Mouse (Mus musculus) G1E (cell line): ENCODE data around the gene Cd109. TPM values are rescaled to one million over a fixed set of nuclear protein-coding genes. Genes with fewer than 3 reads are reported as not detected.

Experiments used
- ATAC-seq: 2 replicates; pipeline ENCODE4 v1.8.0; 2016; ENCODE audit warnings: mild to moderate bottlenecking; ENCODE audit not compliant: insufficient number of reproducible peaks, poor library complexity, low FRiP score, severe bottlenecking; ENCODE audit errors: extremely low read depth
- DNase-seq: peaks from one replicate; pipeline ENCODE4 v3.0.0; 2012; ENCODE audit warnings: low spot score
- H3K27me3 ChIP-seq: 2 replicates; pipeline ENCODE4 v1.6.1; 2012; ENCODE audit warnings: mild to moderate bottlenecking, low read length, inconsistent platforms; ENCODE audit not compliant: insufficient read depth
- H3K36me3 ChIP-seq: replicated peaks from 2 replicates; pipeline ENCODE3; 2012; ENCODE audit warnings: mild to moderate bottlenecking, inconsistent platforms
- H3K4me1 ChIP-seq: 2 replicates; pipeline ENCODE4 v1.6.1; 2012; ENCODE audit warnings: low read depth, low read length, inconsistent platforms, mixed read lengths; ENCODE audit not compliant: insufficient read depth
- H3K4me3 ChIP-seq: 2 replicates; pipeline ENCODE4 v1.5.1; 2012; ENCODE audit warnings: low read depth, mild to moderate bottlenecking, inconsistent platforms, low read length, moderate library complexity, mixed read lengths
- H3K9me3 ChIP-seq: replicated peaks from 2 replicates; pipeline ENCODE4 v1.6.1; 2012; ENCODE audit warnings: inconsistent platforms
- CTCF ChIP-seq: IDR thresholded peaks from 2 replicates; pipeline ENCODE4 v1.5.1; 2012; ENCODE audit warnings: low read depth, low read length, inconsistent platforms, mixed read lengths
- GATA1 ChIP-seq: IDR thresholded peaks from 2 replicates; pipeline ENCODE4 v1.6.1; 2012; ENCODE audit warnings: borderline replicate concordance, low read length, inconsistent platforms, mixed read lengths
- GATA2 ChIP-seq: IDR thresholded peaks from 2 replicates; pipeline ENCODE4 v1.6.1; 2012; ENCODE audit warnings: low read depth, low read length, inconsistent platforms, borderline replicate concordance
- POLR2AphosphoS5 ChIP-seq: IDR thresholded peaks from 2 replicates; pipeline ENCODE4 v1.6.1; 2012; ENCODE audit warnings: low read depth, low read length, inconsistent platforms; ENCODE audit not compliant: insufficient replicate concordance
- TAL1 ChIP-seq: conservative IDR thresholded peaks from 2 replicates; pipeline ENCODE4 v1.6.1; 2012; ENCODE audit warnings: low read depth, low read length, inconsistent platforms, mixed read lengths
- polyA plus RNA-seq: library from polyadenylated mRNA; stranded (reverse); fragments of >175 nt; gene quantifications from 2 replicates; pipeline ENCODE4 v1.2.3, GENCODE M21; 2012
- total RNA-seq, 2 experiments: library from RNA; stranded (forward) in 1 of 2; stranded (reverse) in 1 of 2; fragments of 200-1000 nt in 1 of 2; fragments of >200 nt in 1 of 2; fragmentation: Nextera tagmentation in 1 of 2; gene quantifications; 2 replicates each; pipeline ENCODE4 v1.2.3; 2014 to 2017

The Cd109 gene
- total and polyA plus RNA-seq, 3 experiments: 0.61 to 29.0 (median 11.4) TPM

DNA sequence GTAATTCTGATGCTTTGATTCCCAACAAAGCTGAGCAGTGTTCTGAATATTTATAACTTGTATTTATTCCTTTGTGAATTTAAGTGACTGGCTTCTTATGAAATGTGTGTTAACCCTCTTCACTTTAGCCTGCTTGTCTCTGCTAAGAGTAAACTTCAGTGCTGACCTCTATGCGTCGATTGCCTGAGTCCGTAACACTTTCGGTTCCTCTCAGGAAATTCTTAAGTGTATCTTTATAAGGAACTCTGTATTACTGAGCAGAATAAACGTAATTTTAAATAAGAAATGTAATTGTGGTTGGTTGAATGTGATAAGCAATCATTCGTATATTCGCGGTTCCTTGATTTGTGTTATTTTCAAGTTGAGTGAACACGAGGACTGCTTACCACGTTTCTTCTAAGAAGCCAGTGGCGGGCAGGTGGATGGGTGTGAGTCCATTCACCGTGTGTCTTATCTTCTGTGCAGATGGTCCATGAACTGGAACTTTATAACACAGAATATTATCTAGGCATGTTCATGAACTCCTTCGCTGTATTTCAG is 56.2 kb downstream of the Cd109 start:
- Histone ChIP-seq H3K9me3 (no peaks in the 10 kb centered on the region), H3K27me3 (no peaks in the 10 kb centered on the region), H3K4me1 (no peaks in the 10 kb centered on the region), H3K4me3 (no peak overlapping the region), H3K36me3 (peaks cover 42% of the 10 kb centered on the region)
- TF ChIP-seq POLR2AphosphoS5: no peak
- no peak for TF ChIP-seq TAL1
- TF ChIP-seq CTCF: no peak
- TF ChIP-seq GATA2: no peak
- no peak for TF ChIP-seq GATA1
- ATAC-seq (no peak), DNase-seq (no peak)

DNA sequence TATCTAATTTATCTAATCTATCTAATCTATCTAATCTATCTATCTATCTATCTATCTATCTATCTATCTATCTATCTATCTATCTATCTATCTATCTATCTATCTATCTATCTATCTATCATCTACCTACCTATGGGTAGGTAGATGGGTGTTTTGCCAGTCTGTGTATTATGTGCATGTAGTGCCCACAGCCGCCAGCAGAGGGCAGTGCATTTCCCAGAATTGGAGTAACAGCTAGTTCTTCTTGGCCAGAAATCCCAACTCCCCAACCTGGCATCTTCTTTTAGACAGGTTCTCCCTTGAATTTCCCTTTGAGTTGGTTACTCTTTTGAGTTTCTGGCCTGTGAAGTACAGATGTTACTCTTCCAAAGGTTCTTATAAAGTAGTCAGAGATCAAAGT is 85.3 kb downstream of the Cd109 start:
- Histone ChIP-seq H3K27me3 (no peaks in the 10 kb centered on the region), H3K4me3 (no peak overlapping the region), H3K36me3 (peaks cover 60% of the 10 kb centered on the region), H3K4me1 (no peaks in the 10 kb centered on the region), H3K9me3 (no peaks in the 10 kb centered on the region)
- peak; percentile 55; the same call in 1 of the 2 replicates for TF ChIP-seq CTCF
- no peak for TF ChIP-seq POLR2AphosphoS5
- ATAC-seq (no peak), DNase-seq (peak; percentile 17)

DNA sequence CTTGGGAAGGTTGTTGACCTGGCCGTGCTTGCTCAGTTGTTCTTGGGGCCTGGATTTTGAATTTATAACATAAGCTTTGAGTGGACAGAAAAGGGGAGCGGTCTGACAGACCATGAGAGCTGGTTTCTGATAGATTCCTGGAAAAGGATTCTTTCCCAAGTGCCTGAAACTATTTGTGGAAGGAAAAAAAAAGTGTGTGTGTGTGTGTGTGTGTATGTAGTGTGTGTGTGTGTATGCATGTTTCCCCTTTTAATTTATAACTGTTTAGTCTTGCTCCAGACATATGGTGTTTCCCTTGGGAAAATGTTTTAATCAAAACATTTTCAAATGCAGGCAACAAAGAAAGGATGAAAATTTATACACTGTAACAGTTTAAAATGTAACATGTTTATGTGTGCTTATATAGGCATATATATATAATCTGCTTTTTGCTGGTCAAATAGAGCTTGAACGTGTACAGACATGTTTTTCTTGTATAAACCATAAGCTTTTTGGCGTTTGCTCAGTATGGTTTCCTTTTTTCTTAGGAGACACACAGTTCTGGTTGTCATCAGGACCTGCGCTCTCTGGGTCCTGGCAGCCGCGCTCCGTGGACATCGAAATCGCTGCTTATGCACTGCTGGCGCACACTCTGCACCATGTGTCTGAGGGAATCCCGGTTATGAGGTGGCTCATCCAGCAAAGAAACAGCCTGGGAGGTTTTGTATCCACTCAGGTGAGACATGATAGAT is 87.3 kb downstream of the Cd109 start:
- no peaks in the 10 kb centered on the region for H3K4me1 ChIP-seq
- H3K27me3 ChIP-seq: no peaks in the 10 kb centered on the region
- ATAC-seq (no peak), DNase-seq (no peak)
- no peaks in the 10 kb centered on the region for H3K9me3 ChIP-seq
- no peak for TF ChIP-seq GATA1
- no peak for TF ChIP-seq TAL1
- no peak for TF ChIP-seq GATA2
- TF ChIP-seq CTCF: no peak
- no peak for TF ChIP-seq POLR2AphosphoS5
- H3K36me3 ChIP-seq: peaks cover 52% of the 10 kb centered on the region
- H3K4me3 ChIP-seq: no peak overlapping the region

DNA sequence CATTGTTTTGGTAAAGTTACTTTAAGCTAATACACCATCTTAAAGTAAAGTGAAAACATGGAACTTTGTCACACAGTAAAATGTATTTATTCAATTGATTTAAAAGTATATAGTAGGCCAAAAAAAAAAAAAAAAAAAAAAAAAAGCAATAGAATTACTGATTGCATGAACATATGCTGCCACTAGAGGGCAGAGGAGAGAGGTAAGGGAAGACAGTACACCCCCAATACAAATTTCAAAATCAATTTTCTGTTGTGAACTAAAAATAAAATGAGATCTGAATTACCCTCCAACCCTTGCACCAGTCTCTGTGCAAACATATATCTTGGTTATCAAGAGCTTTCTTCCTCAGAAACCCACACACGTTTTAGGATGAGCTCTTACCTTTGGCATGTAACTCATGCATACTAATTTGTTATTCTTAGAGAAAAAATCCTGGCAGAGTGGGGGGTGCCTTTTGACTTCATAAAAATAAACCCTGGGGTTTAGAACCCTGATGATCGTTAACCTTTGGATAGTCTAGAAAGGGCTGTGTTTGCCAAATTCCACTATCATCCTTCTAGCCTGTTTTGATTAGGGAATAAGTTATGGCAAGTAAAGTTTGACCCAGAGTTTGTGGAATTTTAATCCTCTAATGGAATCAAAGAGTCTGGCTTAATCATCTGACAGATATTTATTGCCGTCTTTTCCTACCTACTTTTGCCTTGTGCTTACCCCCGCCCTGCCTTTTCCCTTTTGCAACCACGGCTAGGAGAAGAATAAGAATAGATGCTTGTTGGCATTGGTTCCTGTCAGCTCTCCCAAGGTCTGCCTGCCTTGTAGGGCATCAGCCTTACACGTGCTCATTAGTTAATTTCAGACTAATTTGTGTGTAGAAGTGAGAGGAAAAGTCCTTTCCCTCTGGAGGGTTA is 105.8 kb downstream of the Cd109 start:
- no peak for DNase-seq
- Histone ChIP-seq H3K27me3 (no peaks in the 10 kb centered on the region), H3K4me1 (no peaks in the 10 kb centered on the region), H3K9me3 (no peaks in the 10 kb centered on the region), H3K4me3 (no peak overlapping the region), H3K36me3 (peaks cover 6% of the 10 kb centered on the region)
- TF ChIP-seq CTCF (0 out of 2 replicates have a peak, but pooled peaks have one; percentile 10), GATA2 (no peak), POLR2AphosphoS5 (no peak), GATA1 (no peak), TAL1 (no peak)
- ATAC-seq: no peak

DNA sequence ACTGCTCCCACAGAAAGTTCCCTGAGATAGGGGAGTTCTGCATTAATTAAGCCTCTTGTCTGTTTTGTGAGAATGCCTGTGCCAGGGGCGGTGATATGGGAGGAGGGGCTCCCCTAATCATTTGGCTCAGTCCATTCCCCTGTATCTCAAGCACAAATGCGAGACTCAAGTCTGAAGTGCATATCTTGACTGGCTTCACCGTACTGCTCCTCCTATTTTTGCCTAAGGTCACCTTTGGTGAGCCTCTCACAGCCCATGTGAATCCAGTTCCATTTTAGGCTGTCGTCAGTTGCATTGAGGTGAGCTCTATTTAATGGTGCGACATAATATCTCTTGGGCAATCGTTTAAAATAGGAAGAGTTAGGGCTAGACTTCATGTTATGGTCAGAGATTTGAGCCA is 116.6 kb downstream of the Cd109 start:
- DNase-seq (no peak), ATAC-seq (no peak)
- Histone ChIP-seq H3K27me3 (no peaks in the 10 kb centered on the region), H3K4me3 (no peak overlapping the region), H3K9me3 (no peaks in the 10 kb centered on the region), H3K36me3 (no peaks in the 10 kb centered on the region), H3K4me1 (no peaks in the 10 kb centered on the region)
- TF ChIP-seq GATA2 (no peak), POLR2AphosphoS5 (no peak), TAL1 (no peak), GATA1 (no peak), CTCF (no peak)

DNA sequence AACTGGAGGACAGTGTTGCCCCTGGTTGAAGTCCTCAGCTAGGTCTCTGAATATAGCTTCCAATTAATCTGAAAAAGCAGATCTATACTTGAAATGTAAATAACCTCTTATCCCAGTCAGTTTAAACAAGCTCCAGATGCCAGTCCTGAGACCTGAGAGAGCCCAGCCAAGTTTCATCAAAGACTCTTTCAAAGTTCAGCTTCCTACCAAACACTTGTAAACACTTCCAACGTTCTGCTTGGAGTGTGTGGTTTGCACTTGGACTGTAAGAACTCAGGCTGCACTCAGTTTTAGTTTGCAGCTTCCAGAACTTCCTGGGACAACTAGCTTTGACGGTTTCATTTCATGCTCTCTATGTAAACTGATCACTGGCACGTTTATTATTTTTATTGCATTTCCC is 120.2 kb downstream of the Cd109 start:
- TF ChIP-seq CTCF (no peak), TAL1 (no peak), GATA1 (no peak), GATA2 (no peak), POLR2AphosphoS5 (no peak)
- Histone ChIP-seq H3K9me3 (no peaks in the 10 kb centered on the region), H3K4me3 (no peak overlapping the region), H3K36me3 (no peaks in the 10 kb centered on the region), H3K4me1 (no peaks in the 10 kb centered on the region), H3K27me3 (peaks cover 3% of the 10 kb centered on the region)
- ATAC-seq (no peak), DNase-seq (no peak)
